Mouse (Mus musculus): Measurements from ENCODE around the gene Mrpl34. TPM values are rescaled to one million over a fixed set of nuclear protein-coding genes. Genes with fewer than 3 reads are reported as not detected.

The Mrpl34 gene
- polyA plus RNA-seq, 1 experiment from 2014 or later, result 218 TPM

GRCm38 (mm10) chr8:71505326-71505725, 40.6 kb downstream of the Mrpl34 start:
- WGBS, result 95% methylated on average over 4 of the region's 4 CpGs
- H3K4me1 ChIP-seq, result peaks cover 25% of the 10 kb centered on the region
- H3K27ac ChIP-seq, result no peak overlapping the region
- no peaks in the 10 kb centered on the region for H3K36me3 ChIP-seq (replicated peaks)
- no peaks in the 10 kb centered on the region for H3K9me3 ChIP-seq
- H3K4me3 ChIP-seq, result no peak overlapping the region
- DNase-seq (ENCODE audit: extremely low spot score, low spot score), result no peak
- H3K27me3 ChIP-seq (ENCODE audit: poor library complexity, severe bottlenecking), result peaks cover 60% of the 10 kb centered on the region

DNA sequence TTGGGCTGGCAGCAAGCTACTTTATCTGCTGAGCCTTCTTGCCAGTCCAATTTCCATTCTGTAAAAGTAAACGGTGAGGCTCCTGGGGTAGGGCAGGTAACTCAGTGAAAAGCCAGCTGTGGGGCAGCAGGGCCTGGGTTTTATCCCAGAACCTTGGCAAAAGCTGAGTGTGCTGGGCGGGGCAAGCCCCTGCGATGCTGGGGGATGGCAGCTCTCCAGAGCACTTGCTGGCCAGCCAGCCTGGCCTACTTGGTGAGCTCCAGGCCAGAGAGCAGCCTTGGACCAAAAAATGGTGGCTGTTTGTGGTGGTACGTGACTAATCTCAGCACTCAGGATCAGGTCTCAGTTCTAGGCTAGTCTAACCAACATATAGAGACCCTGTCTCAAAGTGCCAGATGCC, 41.2 kb downstream of the Mrpl34 start:
- WGBS, result 91% methylated on average over 4 of the region's 4 CpGs
- Histone ChIP-seq H3K4me1 (peaks cover 25% of the 10 kb centered on the region), H3K9me3 (no peaks in the 10 kb centered on the region), H3K27ac (no peak overlapping the region), H3K4me3 (no peak overlapping the region), H3K36me3 (replicated peaks) (no peaks in the 10 kb centered on the region), H3K27me3 (ENCODE audit: poor library complexity, severe bottlenecking) (peaks cover 66% of the 10 kb centered on the region)
- no peak for DNase-seq (ENCODE audit: extremely low spot score, low spot score)

DNA sequence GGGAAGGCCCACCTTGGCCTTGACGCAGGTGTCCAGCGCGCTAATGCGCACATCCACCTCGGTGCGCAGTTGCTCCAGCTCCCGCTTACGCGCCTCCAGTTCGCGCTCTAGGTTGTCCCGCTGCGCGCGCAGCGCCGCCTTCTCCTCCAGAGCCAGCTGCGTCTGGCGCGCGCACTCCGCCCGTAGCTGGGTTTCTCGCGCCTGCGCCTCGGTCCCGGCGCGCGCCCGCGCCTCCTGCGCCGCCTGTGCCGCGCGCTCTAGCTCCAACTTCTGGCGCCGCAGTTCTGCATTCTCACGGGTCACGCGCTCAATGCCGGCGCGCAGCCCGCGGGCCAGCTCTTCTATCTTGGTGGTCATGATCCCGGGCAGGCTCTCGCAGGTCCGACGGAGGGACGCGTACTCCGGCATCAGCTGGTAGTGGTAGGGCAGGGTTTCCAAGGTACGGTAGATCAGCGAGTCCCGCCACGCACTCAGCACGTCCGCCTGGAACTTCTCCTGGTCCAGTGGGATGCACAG, 42.9 kb downstream of the Mrpl34 start:
- H3K4me3 ChIP-seq, result peak overlapping the region; percentile 55
- DNase-seq (ENCODE audit: extremely low spot score, low spot score), result peak; percentile 74
- under 1% methylated on average over 61 of the region's 61 CpGs for WGBS
- H3K9me3 ChIP-seq, result no peaks in the 10 kb centered on the region
- no peaks in the 10 kb centered on the region for H3K36me3 ChIP-seq (replicated peaks)
- H3K27me3 ChIP-seq (ENCODE audit: poor library complexity, severe bottlenecking), result peaks cover 75% of the 10 kb centered on the region
- peak overlapping the region; percentile 45 for H3K27ac ChIP-seq
- H3K4me1 ChIP-seq, result peaks cover 32% of the 10 kb centered on the region

DNA sequence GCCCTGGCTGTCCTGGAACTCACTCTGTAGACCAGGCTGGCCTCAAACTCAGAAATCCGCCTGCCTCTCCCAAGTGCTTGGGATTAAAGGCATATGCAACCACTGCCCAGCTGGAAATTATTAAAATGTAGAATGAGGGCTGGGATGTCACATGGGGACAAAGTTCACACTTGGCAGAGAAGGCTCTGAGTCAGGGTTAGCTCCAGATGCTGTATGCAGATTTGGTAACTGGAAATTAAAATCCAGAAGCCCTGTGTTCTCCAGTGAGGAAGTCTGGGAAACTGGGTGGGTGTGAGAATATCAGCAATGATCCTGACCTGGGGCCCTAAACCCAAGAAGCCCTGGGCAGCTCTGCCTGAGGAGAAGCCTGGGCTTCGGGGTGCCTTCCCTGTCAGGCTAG, 44.6 kb downstream of the Mrpl34 start:
- Histone ChIP-seq H3K27ac (no peak overlapping the region), H3K36me3 (replicated peaks) (no peaks in the 10 kb centered on the region), H3K27me3 (ENCODE audit: poor library complexity, severe bottlenecking) (peaks cover 75% of the 10 kb centered on the region), H3K4me3 (peak overlapping the region; percentile 23; the same call in 1 of the 2 replicates), H3K4me1 (peaks cover 29% of the 10 kb centered on the region), H3K9me3 (no peaks in the 10 kb centered on the region)
- DNase-seq (ENCODE audit: extremely low spot score, low spot score), result no peak
- 70% methylated on average over 2 of the region's 2 CpGs for WGBS

- H3K36me3 ChIP-seq (replicated peaks), result no peaks in the 10 kb centered on the region
- no peak for DNase-seq (ENCODE audit: extremely low spot score, low spot score)
- H3K4me3 ChIP-seq, result peak within 1 kb of the TSS; percentile 22
- no peak within 1 kb of the TSS for H3K27ac ChIP-seq
- peaks cover 29% of the 10 kb centered on the region for H3K4me1 ChIP-seq
- no peaks in the 10 kb centered on the region for H3K9me3 ChIP-seq
- WGBS, result 81% methylated on average over 14 of the region's 14 CpGs
- H3K27me3 ChIP-seq (ENCODE audit: poor library complexity, severe bottlenecking), result peaks cover 52% of the 10 kb centered on the region
Measured at GRCm38 (mm10) chr8:71511644-71512043, 46.9 kb downstream of the Mrpl34 start, which contains the start of gene Plvap. TSS of gene Plvap (minus strand) at chr8:71511752.

GRCm38 (mm10) chr8:71513018-71513754, 48.4 kb downstream of the Mrpl34 start:
- no peaks in the 10 kb centered on the region for H3K9me3 ChIP-seq
- no peak for DNase-seq (ENCODE audit: extremely low spot score, low spot score)
- H3K4me1 ChIP-seq, result peaks cover 29% of the 10 kb centered on the region
- 77% methylated on average over 15 of the region's 15 CpGs for WGBS
- H3K27me3 ChIP-seq (ENCODE audit: poor library complexity, severe bottlenecking), result peaks cover 37% of the 10 kb centered on the region
- H3K36me3 ChIP-seq (replicated peaks), result no peaks in the 10 kb centered on the region
- H3K4me3 ChIP-seq, result no peak overlapping the region
- H3K27ac ChIP-seq, result no peak overlapping the region

DNA sequence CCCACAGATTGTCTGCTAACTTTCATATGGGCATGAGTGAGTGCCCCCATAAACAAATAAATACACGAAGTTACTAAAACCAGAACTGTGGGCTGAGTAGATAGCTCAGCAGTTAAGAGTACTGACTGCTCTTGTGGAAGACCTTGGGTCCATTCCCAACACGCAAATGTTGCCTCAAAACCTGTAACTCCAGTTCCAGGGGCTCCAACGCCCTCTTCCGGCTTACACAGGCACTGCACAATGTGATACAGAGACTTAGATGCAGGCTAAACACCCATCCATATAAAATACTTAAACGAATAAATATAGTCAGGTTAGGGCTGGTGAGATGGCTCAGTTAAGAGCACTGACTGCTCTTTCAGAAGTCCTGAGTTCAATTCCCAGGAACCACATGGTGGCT, 50.3 kb downstream of the Mrpl34 start:
- 69% methylated on average over 5 of the region's 5 CpGs for WGBS
- no peaks in the 10 kb centered on the region for H3K9me3 ChIP-seq

More for the DNA sequence above, 50.3 kb downstream of the Mrpl34 start:
- no peak overlapping the region for H3K4me3 ChIP-seq
- DNase-seq (ENCODE audit: extremely low spot score, low spot score), result no peak
- H3K36me3 ChIP-seq (replicated peaks), result no peaks in the 10 kb centered on the region
- H3K27ac ChIP-seq, result no peak overlapping the region
- peaks cover 28% of the 10 kb centered on the region for H3K4me1 ChIP-seq
- H3K27me3 ChIP-seq (ENCODE audit: poor library complexity, severe bottlenecking), result peaks cover 18% of the 10 kb centered on the region

Other genes starting within 250 kb of the Mrpl34 start
- gene Myo9b, start 192.2 kb upstream of the Mrpl34 start, polyA plus RNA-seq (2016; fragmentation: Nextera tagmentation; extraction: Ambion mirVana), result 26.0 and 28.0 TPM in 2 replicates
- 61.3 and 65.8 TPM in 2 replicates for gene Haus8, start 192.0 kb upstream of the Mrpl34 start, polyA plus RNA-seq (2016; fragmentation: Nextera tagmentation; extraction: Ambion mirVana)
- gene Use1, start 98.1 kb upstream of the Mrpl34 start, polyA plus RNA-seq (2016; fragmentation: Nextera tagmentation; extraction: Ambion mirVana), result 81.4 and 82.7 TPM in 2 replicates
- 3.5 and 4.0 TPM in 2 replicates for gene Ocel1, start 93.7 kb upstream of the Mrpl34 start, polyA plus RNA-seq (2016; fragmentation: Nextera tagmentation; extraction: Ambion mirVana)
- gene Nr2f6, start 83.0 kb upstream of the Mrpl34 start, polyA plus RNA-seq (2016; fragmentation: Nextera tagmentation; extraction: Ambion mirVana), result 47.8 and 49.0 TPM in 2 replicates
- 5.8 and 5.9 TPM in 2 replicates for gene Ushbp1, start 69.2 kb upstream of the Mrpl34 start, polyA plus RNA-seq (2016; fragmentation: Nextera tagmentation; extraction: Ambion mirVana)
- gene Babam1, start 68.1 kb upstream of the Mrpl34 start, polyA plus RNA-seq (2016; fragmentation: Nextera tagmentation; extraction: Ambion mirVana), result 106 and 108 TPM in 2 replicates
- gene Ankle1, start 58.9 kb upstream of the Mrpl34 start, polyA plus RNA-seq (2016; fragmentation: Nextera tagmentation; extraction: Ambion mirVana), result 47.3 and 51.2 TPM in 2 replicates
- gene Abhd8, start 1.3 kb upstream of the Mrpl34 start, polyA plus RNA-seq (2016; fragmentation: Nextera tagmentation; extraction: Ambion mirVana), result 67.6 and 68.2 TPM in 2 replicates
- gene Dda1, start 4.2 kb downstream of the Mrpl34 start, polyA plus RNA-seq (2016; fragmentation: Nextera tagmentation; extraction: Ambion mirVana), result 116 and 122 TPM in 2 replicates
- gene Ano8, start 21.0 kb downstream of the Mrpl34 start, polyA plus RNA-seq (2016; fragmentation: Nextera tagmentation; extraction: Ambion mirVana), result 1.8 TPM in 2 replicates
- gene Gtpbp3, start 23.1 kb downstream of the Mrpl34 start, polyA plus RNA-seq (2016; fragmentation: Nextera tagmentation; extraction: Ambion mirVana), result 21.3 and 22.3 TPM in 2 replicates
- gene Plvap, start 46.8 kb downstream of the Mrpl34 start, polyA plus RNA-seq (2016; fragmentation: Nextera tagmentation; extraction: Ambion mirVana), result 43.3 and 47.5 TPM in 2 replicates
- gene Ccdc194, start 60.8 kb downstream of the Mrpl34 start, polyA plus RNA-seq (2016; fragmentation: Nextera tagmentation; extraction: Ambion mirVana), result 0.47 TPM in 1 of 2 replicates, not detected in the other
- 6.7 and 7.4 TPM in 2 replicates for gene Bst2, start 72.5 kb downstream of the Mrpl34 start, polyA plus RNA-seq (2016; fragmentation: Nextera tagmentation; extraction: Ambion mirVana)
- 65.9 and 66.0 TPM in 2 replicates for gene Mvb12a, start 78.0 kb downstream of the Mrpl34 start, polyA plus RNA-seq (2016; fragmentation: Nextera tagmentation; extraction: Ambion mirVana)
- 0.17 and 0.28 TPM in 2 replicates for gene Tmem221, start 93.9 kb downstream of the Mrpl34 start, polyA plus RNA-seq (2016; fragmentation: Nextera tagmentation; extraction: Ambion mirVana)
- 0.09 TPM in 1 of 2 replicates, not detected in the other for gene Nxnl1, start 101.6 kb downstream of the Mrpl34 start, polyA plus RNA-seq (2016; fragmentation: Nextera tagmentation; extraction: Ambion mirVana)
- gene Slc27a1, start 103.9 kb downstream of the Mrpl34 start, polyA plus RNA-seq (2016; fragmentation: Nextera tagmentation; extraction: Ambion mirVana), result 20.2 and 21.9 TPM in 2 replicates
- 262 and 266 TPM in 2 replicates for gene Pgls, start 127.2 kb downstream of the Mrpl34 start, polyA plus RNA-seq (2016; fragmentation: Nextera tagmentation; extraction: Ambion mirVana)
- 4.1 and 5.1 TPM in 2 replicates for gene Fam129c, start 132.7 kb downstream of the Mrpl34 start, polyA plus RNA-seq (2016; fragmentation: Nextera tagmentation; extraction: Ambion mirVana)
- gene Colgalt1, start 146.0 kb downstream of the Mrpl34 start, polyA plus RNA-seq (2016; fragmentation: Nextera tagmentation; extraction: Ambion mirVana), result 44.2 and 47.4 TPM in 2 replicates
- gene Unc13a, start 206.8 kb downstream of the Mrpl34 start, polyA plus RNA-seq (2016; fragmentation: Nextera tagmentation; extraction: Ambion mirVana), result 2.9 and 3.3 TPM in 2 replicates
- gene Jak3, start 211.3 kb downstream of the Mrpl34 start, polyA plus RNA-seq (2016; fragmentation: Nextera tagmentation; extraction: Ambion mirVana), result 2.5 and 3.0 TPM in 2 replicates
- 0.26 TPM in 1 of 2 replicates, not detected in the other for gene Insl3, start 224.3 kb downstream of the Mrpl34 start, polyA plus RNA-seq (2016; fragmentation: Nextera tagmentation; extraction: Ambion mirVana)
- 0.41 and 0.69 TPM in 2 replicates for gene B3gnt3, start 236.8 kb downstream of the Mrpl34 start, polyA plus RNA-seq (2016; fragmentation: Nextera tagmentation; extraction: Ambion mirVana)

Measured in forebrain, embryonic 10.5 days (tissue).